Mouse (Mus musculus) left cerebral cortex, postnatal 25 days (tissue): ENCODE data around the gene Cyp3a13. TPM values are rescaled to one million over a fixed set of nuclear protein-coding genes. Genes with fewer than 3 reads are reported as not detected.
A peak's percentile ranks its signal among the peaks of the same experiment; 100 is the strongest.
"Not testable (repeated sequence)": the region's sequence is repeated elsewhere in the genome, so short reads cannot be mapped to it uniquely, and the experiment has no call there.

Experiments
- DNase-seq, 2 experiments: peaks; one replicate each; pipeline ENCODE4 v3.0.0; 2022; ENCODE audit warnings: low spot score in 2 of 2, mixed read lengths in 1 of 2
- intact Hi-C: fragments of 180-260 bp; cut with DNase I; formaldehyde crosslinking; loops from one replicate; pipeline ENCODE4 v1.15.1; 2025
- total RNA-seq, 2 experiments: library from RNA; stranded (reverse); gene quantifications; 2 replicates each; pipeline ENCODE4 v1.2.3; 2021

Gene Cyp3a13
- total RNA-seq, 2 experiments from 2014 or later: 0.11 to 0.18 TPM

- DNase-seq: no peak
- intact Hi-C loops: no loop called here
These were observed 38.5 kb downstream of the Cyp3a13 start for GRCm38 (mm10) chr5:137882922-137883321.

- intact Hi-C loops: loop anchor here (5.0 kb wide), 1 partner anchor 86 kb away; no protein-coding TSS in a partner anchor
These were observed 43.6 kb downstream of the Cyp3a13 start for GRCm38 (mm10) chr5:137877860-137878259.

GRCm38 (mm10) chr5:137875054-137875453, 46.4 kb downstream of the Cyp3a13 start:
- DNase-seq: no peak
- intact Hi-C loops: loop anchor here (5.0 kb wide), 1 partner anchor 83 kb away; no protein-coding TSS in a partner anchor

More at GRCm38 (mm10) chr5:137877860-137878259, 43.6 kb downstream of the Cyp3a13 start:
- DNase-seq: peak; percentile 3 to 8

GRCm38 (mm10) chr5:137872381-137872702, 49.1 kb downstream of the Cyp3a13 start:
- DNase-seq, intact Hi-C loops: not testable (repeated sequence)

- DNase-seq: not testable (repeated sequence)
These were observed 49.6 kb downstream of the Cyp3a13 start, which contains the start of gene Pilrb2 for GRCm38 (mm10) chr5:137871644-137872380. TSS of gene Pilrb2 (minus strand) at chr5:137871815.

GRCm38 (mm10) chr5:137868600-137868999, 52.8 kb downstream of the Cyp3a13 start:
- intact Hi-C loops, DNase-seq: not testable (repeated sequence)

More at GRCm38 (mm10) chr5:137871644-137872380, 49.6 kb downstream of the Cyp3a13 start, which contains the start of gene Pilrb2:
- intact Hi-C loops: loop anchor here (2.0 kb wide), 1 partner anchor 15 kb away; no protein-coding TSS in a partner anchor

- DNase-seq, intact Hi-C loops: not testable (repeated sequence)
These were observed 57.4 kb downstream of the Cyp3a13 start for GRCm38 (mm10) chr5:137864008-137864407.

GRCm38 (mm10) chr5:137857960-137858710, 63.3 kb downstream of the Cyp3a13 start, which contains the start of gene Pilrb1:
TSS of gene Pilrb1 (minus strand) at chr5:137858106.
- intact Hi-C loops: loop anchor here (2.0 kb wide), 1 partner anchor 13 kb away; the partner anchor contains the start of gene Pilrb2

GRCm38 (mm10) chr5:137856870-137857269, 64.5 kb downstream of the Cyp3a13 start:
- not testable (repeated sequence) for DNase-seq

More at GRCm38 (mm10) chr5:137857960-137858710, 63.3 kb downstream of the Cyp3a13 start, which contains the start of gene Pilrb1:
- not testable (repeated sequence) for DNase-seq

GRCm38 (mm10) chr5:137854907-137855306, 66.5 kb downstream of the Cyp3a13 start:
- intact Hi-C loops, DNase-seq: not testable (repeated sequence)

More at GRCm38 (mm10) chr5:137856870-137857269, 64.5 kb downstream of the Cyp3a13 start:
- intact Hi-C loops: loop anchor here (2.0 kb wide), 1 partner anchor 14 kb away; the partner anchor contains the start of gene Pilrb2

- DNase-seq, intact Hi-C loops: not testable (repeated sequence)
These were observed 71.1 kb downstream of the Cyp3a13 start for GRCm38 (mm10) chr5:137850313-137850712.

Other genes starting within 250 kb of the Cyp3a13 start
- 10 to 100 TPM; 40.0 to 43.9 TPM for gene Agfg2, start 236.9 kb downstream of the Cyp3a13 start, total RNA-seq
- 10 to 100 TPM; 69.0 to 73.4 TPM for gene Nyap1, start 180.0 kb downstream of the Cyp3a13 start, total RNA-seq
- gene Tsc22d4, start 175.9 kb downstream of the Cyp3a13 start, total RNA-seq: 100 to 1,000 TPM; 173 to 195 TPM
- 10 to 100 TPM; 23.4 to 27.1 TPM for gene Ppp1r35, start 142.8 kb downstream of the Cyp3a13 start, total RNA-seq
- 10 to 100 TPM; 41.4 to 45.0 TPM for gene Mepce, start 134.0 kb downstream of the Cyp3a13 start, total RNA-seq
- gene Zcwpw1, start 133.8 kb downstream of the Cyp3a13 start, total RNA-seq: 1 to 10 TPM; 4.6 to 6.7 TPM
- 1 to 10 TPM in 1 of 2 experiments, under 1 TPM in 1; 0.92 to 1.2 TPM for gene Pilra, start 85.3 kb downstream of the Cyp3a13 start, total RNA-seq
- gene Pilrb1, start 63.5 kb downstream of the Cyp3a13 start, total RNA-seq: not detected
- gene Pilrb2, start 49.8 kb downstream of the Cyp3a13 start, total RNA-seq: not detected
- gene Gjc3, start 41.5 kb upstream of the Cyp3a13 start, total RNA-seq: 10 to 100 TPM; 16.3 to 22.4 TPM
- gene Azgp1, start 59.9 kb upstream of the Cyp3a13 start, total RNA-seq: not detected
- not detected for gene Smok3a, start 99.6 kb upstream of the Cyp3a13 start, total RNA-seq
- not detected for gene Smok3b, start 99.8 kb upstream of the Cyp3a13 start, total RNA-seq
- not detected for gene Smok3c, start 131.6 kb upstream of the Cyp3a13 start, total RNA-seq
- 10 to 100 TPM; 39.4 to 40.5 TPM for gene Zkscan1, start 163.5 kb upstream of the Cyp3a13 start, total RNA-seq
- gene Zscan21, start 195.3 kb upstream of the Cyp3a13 start, total RNA-seq: 10 to 100 TPM; 16.4 to 16.6 TPM
- 10 to 100 TPM; 11.5 to 16.9 TPM for gene Zfp113, start 234.1 kb upstream of the Cyp3a13 start, total RNA-seq
- 100 to 1,000 TPM; 130 to 133 TPM for gene Cops6, start 239.5 kb upstream of the Cyp3a13 start, total RNA-seq